Mouse (Mus musculus): ENCODE data around the gene Cep44. TPM values are rescaled to one million over a fixed set of nuclear protein-coding genes. Genes with fewer than 3 reads are reported as not detected.
A peak's percentile ranks its signal among the peaks of the same experiment; 100 is the strongest.

Gene Cep44
- polyA plus RNA-seq (2014; fragmentation: Nextera tagmentation; extraction: Ambion mirVana): 26.5 and 28.2 TPM in 2 replicates

GRCm38 (mm10) chr8:56550558-56551360 lies at the start of gene Cep44, which contains the start of gene Fbxo8:
Gene Cep44, minus strand, starts transcription at chr8:56551047.
Gene Fbxo8, plus strand, starts transcription at chr8:56551090.
- ATAC-seq (ENCODE audit: low FRiP score, low TSS enrichment) (peak; percentile 91), DNase-seq (peak; percentile 97)
- peaks cover 11% of the 10 kb centered on the region for H3K4me1 ChIP-seq (ENCODE audit: control insufficient read depth, insufficient read depth, low read length)
- H3K27me3 ChIP-seq (ENCODE audit: control insufficient read depth, insufficient read depth, low read length): no peaks in the 10 kb centered on the region
- peak within 1 kb of the TSS; percentile 57 for H3K4me2 ChIP-seq (ENCODE audit: low read length)
- H3K4me3 ChIP-seq (replicated peaks; ENCODE audit: low read depth, low read length): peak within 1 kb of the TSS; percentile 94
- H3K9ac ChIP-seq (replicated peaks; ENCODE audit: low read length): peak within 1 kb of the TSS; percentile 70
- peaks cover 5% of the 10 kb centered on the region; the same call in 1 of the 2 replicates for H3K36me3 ChIP-seq (ENCODE audit: control insufficient read depth, insufficient read depth, low read length)
- whole genome bisulfite sequencing: under 1% methylated on average over 53 of the region's 53 CpGs
- H3K27ac ChIP-seq (replicated peaks; ENCODE audit: low read depth, low read length): peak within 1 kb of the TSS; percentile 88
- no peaks in the 10 kb centered on the region for H3K9me3 ChIP-seq (ENCODE audit: control insufficient read depth, low read length)

DNA sequence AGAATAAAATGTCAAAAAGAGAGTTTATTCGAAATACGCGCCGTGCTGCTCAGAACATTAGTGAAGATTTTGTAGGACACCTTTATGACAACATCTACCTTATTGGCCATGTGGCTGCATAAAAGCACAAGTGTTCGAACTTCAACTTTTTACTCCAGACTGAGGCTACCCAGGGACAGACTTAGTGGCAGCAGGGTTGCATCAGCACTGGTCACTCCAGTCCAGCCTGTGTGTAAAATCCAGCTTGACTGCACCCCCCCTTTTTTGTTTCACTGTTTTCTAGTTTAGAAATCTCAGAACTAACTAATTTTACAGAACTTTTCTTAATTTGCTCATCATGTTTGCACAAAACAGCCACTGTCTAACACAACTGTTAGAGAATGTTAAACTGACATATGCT lies 40.7 kb upstream of the Cep44 start:
- no peaks in the 10 kb centered on the region for H3K9me3 ChIP-seq (ENCODE audit: control insufficient read depth, low read length)
- no peaks in the 10 kb centered on the region for H3K4me1 ChIP-seq (ENCODE audit: control insufficient read depth, insufficient read depth, low read length)
- no peaks in the 10 kb centered on the region for H3K27me3 ChIP-seq (ENCODE audit: control insufficient read depth, insufficient read depth, low read length)
- no peak overlapping the region for H3K9ac ChIP-seq (replicated peaks; ENCODE audit: low read length)
- H3K27ac ChIP-seq (replicated peaks; ENCODE audit: low read depth, low read length): no peak overlapping the region
- ATAC-seq (ENCODE audit: low FRiP score, low TSS enrichment): no peak
- H3K4me2 ChIP-seq (ENCODE audit: low read length): no peak overlapping the region
- no peak overlapping the region for H3K4me3 ChIP-seq (replicated peaks; ENCODE audit: low read depth, low read length)
- 97% methylated on average over 5 of the region's 5 CpGs for WGBS
- peaks cover 14% of the 10 kb centered on the region for H3K36me3 ChIP-seq (ENCODE audit: control insufficient read depth, insufficient read depth, low read length)
- DNase-seq: no peak

DNA sequence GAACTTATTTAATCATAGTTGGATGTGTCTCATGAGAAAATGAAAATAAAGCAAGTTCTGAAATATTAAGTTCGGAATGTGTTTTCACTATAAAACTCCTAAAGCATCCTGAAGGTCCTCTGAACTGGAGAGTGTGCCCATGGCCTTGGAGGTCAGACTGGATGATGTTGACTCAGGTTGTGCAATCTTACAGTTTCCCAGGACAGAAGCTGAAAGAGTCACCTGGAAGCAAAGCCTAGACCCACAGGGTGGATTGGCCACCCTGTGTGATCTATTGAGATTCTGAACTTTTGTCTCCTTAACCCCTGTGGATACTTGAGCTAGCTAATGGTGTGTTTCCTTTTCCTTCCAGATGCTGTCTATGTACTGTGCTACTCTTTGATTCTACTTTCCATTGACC lies 40.2 kb upstream of the Cep44 start:
- peaks cover 14% of the 10 kb centered on the region for H3K36me3 ChIP-seq (ENCODE audit: control insufficient read depth, insufficient read depth, low read length)
- DNase-seq (no peak), ATAC-seq (ENCODE audit: low FRiP score, low TSS enrichment) (no peak)
- no peaks in the 10 kb centered on the region for H3K4me1 ChIP-seq (ENCODE audit: control insufficient read depth, insufficient read depth, low read length)
- H3K27me3 ChIP-seq (ENCODE audit: control insufficient read depth, insufficient read depth, low read length): no peaks in the 10 kb centered on the region
- no peak overlapping the region for H3K27ac ChIP-seq (replicated peaks; ENCODE audit: low read depth, low read length)
- H3K4me2 ChIP-seq (ENCODE audit: low read length): no peak overlapping the region
- 97% methylated on average over 1 of the region's 1 CpGs for WGBS
- no peak overlapping the region for H3K4me3 ChIP-seq (replicated peaks; ENCODE audit: low read depth, low read length)
- no peaks in the 10 kb centered on the region for H3K9me3 ChIP-seq (ENCODE audit: control insufficient read depth, low read length)
- no peak overlapping the region for H3K9ac ChIP-seq (replicated peaks; ENCODE audit: low read length)

GRCm38 (mm10) chr8:56589004-56589403 lies 38.2 kb upstream of the Cep44 start:
- Histone ChIP-seq H3K36me3 (ENCODE audit: control insufficient read depth, insufficient read depth, low read length) (peaks cover 14% of the 10 kb centered on the region), H3K4me2 (ENCODE audit: low read length) (no peak overlapping the region), H3K4me3 (replicated peaks; ENCODE audit: low read depth, low read length) (no peak overlapping the region), H3K9ac (replicated peaks; ENCODE audit: low read length) (no peak overlapping the region), H3K27me3 (ENCODE audit: control insufficient read depth, insufficient read depth, low read length) (no peaks in the 10 kb centered on the region), H3K9me3 (ENCODE audit: control insufficient read depth, low read length) (no peaks in the 10 kb centered on the region), H3K27ac (replicated peaks; ENCODE audit: low read depth, low read length) (no peak overlapping the region), H3K4me1 (ENCODE audit: control insufficient read depth, insufficient read depth, low read length) (no peaks in the 10 kb centered on the region)
- DNase-seq: no peak
- 88% methylated on average over 2 of the region's 2 CpGs for WGBS
- ATAC-seq (ENCODE audit: low FRiP score, low TSS enrichment): no peak

DNA sequence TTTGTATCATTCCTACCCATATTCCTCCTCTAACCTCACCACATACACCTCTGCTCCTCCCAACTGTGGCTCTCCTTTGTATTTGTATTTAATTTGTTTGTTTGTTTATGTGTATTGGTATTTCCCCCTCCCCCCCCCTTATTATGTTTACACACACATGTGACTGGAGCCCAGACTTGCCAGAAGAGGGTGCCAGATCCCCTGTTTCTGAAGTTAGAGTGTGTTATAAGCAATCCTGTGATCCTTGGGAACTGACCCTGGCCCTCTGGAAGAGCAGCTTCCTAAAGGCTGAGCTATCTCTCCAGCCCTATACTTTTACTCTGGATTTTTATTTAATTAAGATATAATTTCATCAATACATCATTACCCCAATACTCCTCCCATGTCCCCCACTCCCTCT lies 32.0 kb upstream of the Cep44 start:
- Histone ChIP-seq H3K36me3 (ENCODE audit: control insufficient read depth, insufficient read depth, low read length) (no peaks in the 10 kb centered on the region), H3K4me1 (ENCODE audit: control insufficient read depth, insufficient read depth, low read length) (no peaks in the 10 kb centered on the region), H3K4me3 (replicated peaks; ENCODE audit: low read depth, low read length) (no peak overlapping the region), H3K27ac (replicated peaks; ENCODE audit: low read depth, low read length) (no peak overlapping the region), H3K9ac (replicated peaks; ENCODE audit: low read length) (no peak overlapping the region), H3K9me3 (ENCODE audit: control insufficient read depth, low read length) (no peaks in the 10 kb centered on the region), H3K27me3 (ENCODE audit: control insufficient read depth, insufficient read depth, low read length) (no peaks in the 10 kb centered on the region), H3K4me2 (ENCODE audit: low read length) (no peak overlapping the region)
- no peak for ATAC-seq (ENCODE audit: low FRiP score, low TSS enrichment)
- no peak for DNase-seq

- H3K27ac ChIP-seq (replicated peaks; ENCODE audit: low read depth, low read length): no peak overlapping the region
- H3K4me1 ChIP-seq (ENCODE audit: control insufficient read depth, insufficient read depth, low read length): no peaks in the 10 kb centered on the region
- H3K9me3 ChIP-seq (ENCODE audit: control insufficient read depth, low read length): no peaks in the 10 kb centered on the region
- 93% methylated on average over 4 of the region's 4 CpGs for WGBS
- no peak for DNase-seq
- no peak overlapping the region for H3K4me2 ChIP-seq (ENCODE audit: low read length)
- H3K9ac ChIP-seq (replicated peaks; ENCODE audit: low read length): no peak overlapping the region
- no peak for ATAC-seq (ENCODE audit: low FRiP score, low TSS enrichment)
- no peaks in the 10 kb centered on the region for H3K36me3 ChIP-seq (ENCODE audit: control insufficient read depth, insufficient read depth, low read length)
- no peak overlapping the region for H3K4me3 ChIP-seq (replicated peaks; ENCODE audit: low read depth, low read length)
- H3K27me3 ChIP-seq (ENCODE audit: control insufficient read depth, insufficient read depth, low read length): no peaks in the 10 kb centered on the region
Measured at GRCm38 (mm10) chr8:56580918-56581317, 30.1 kb upstream of the Cep44 start.

DNA sequence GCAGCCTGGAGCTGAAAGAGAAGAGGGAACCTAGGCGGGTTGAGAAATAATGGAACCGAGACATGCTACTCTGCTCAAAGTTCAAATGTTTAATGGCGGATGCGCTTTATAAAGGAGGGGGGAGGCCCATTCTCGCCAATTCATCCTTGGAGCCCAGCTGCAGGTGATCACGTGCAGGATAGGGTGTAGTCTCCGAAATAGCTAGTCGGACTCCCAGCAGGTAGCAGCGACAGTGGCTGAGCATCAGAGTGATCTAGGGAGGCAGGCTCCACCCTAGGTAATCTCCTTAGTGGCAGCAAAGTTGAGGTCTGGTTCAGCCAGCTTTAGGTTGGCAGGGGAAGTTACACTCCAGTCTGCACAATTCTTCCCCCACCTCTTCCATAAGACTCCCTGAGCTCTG lies 16.0 kb upstream of the Cep44 start:
- Histone ChIP-seq H3K27ac (replicated peaks; ENCODE audit: low read depth, low read length) (no peak overlapping the region), H3K4me1 (ENCODE audit: control insufficient read depth, insufficient read depth, low read length) (no peaks in the 10 kb centered on the region), H3K9ac (replicated peaks; ENCODE audit: low read length) (no peak overlapping the region), H3K36me3 (ENCODE audit: control insufficient read depth, insufficient read depth, low read length) (peaks cover 8% of the 10 kb centered on the region; the same call in 1 of the 2 replicates), H3K27me3 (ENCODE audit: control insufficient read depth, insufficient read depth, low read length) (no peaks in the 10 kb centered on the region), H3K9me3 (ENCODE audit: control insufficient read depth, low read length) (no peaks in the 10 kb centered on the region), H3K4me2 (ENCODE audit: low read length) (no peak overlapping the region), H3K4me3 (replicated peaks; ENCODE audit: low read depth, low read length) (no peak overlapping the region)
- DNase-seq (no peak), ATAC-seq (ENCODE audit: low FRiP score, low TSS enrichment) (no peak)
- WGBS: 91% methylated on average over 9 of the region's 9 CpGs

DNA sequence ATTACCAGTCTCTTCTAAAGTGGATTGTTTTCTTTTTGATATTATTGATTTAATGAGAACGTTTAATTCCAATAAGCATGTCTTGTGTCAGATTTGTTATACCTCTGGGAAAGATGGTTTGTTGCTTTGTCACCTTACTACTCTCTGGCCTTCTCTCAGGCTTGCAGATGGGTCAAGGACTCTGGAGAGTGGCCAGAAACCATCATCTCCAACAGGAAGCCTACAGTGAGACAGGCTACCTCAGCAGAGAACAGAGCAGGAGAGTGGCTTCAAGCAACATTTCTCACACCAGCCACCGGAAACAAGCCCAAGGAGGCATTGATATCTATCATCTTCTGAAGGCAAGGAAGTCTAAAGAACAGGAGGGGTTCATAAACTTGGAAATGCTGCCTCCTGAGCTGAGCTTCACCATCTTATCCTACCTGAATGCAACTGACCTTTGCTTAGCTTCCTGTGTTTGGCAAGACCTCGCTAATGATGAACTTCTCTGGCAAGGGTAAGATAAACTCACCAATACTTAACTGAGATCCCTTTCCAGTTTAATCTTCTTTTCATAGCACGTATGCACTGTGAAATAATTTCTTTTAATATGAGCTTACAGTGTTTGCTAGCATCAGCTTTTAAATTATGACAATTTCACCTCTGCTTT lies 13.7 kb upstream of the Cep44 start:
- Histone ChIP-seq H3K36me3 (ENCODE audit: control insufficient read depth, insufficient read depth, low read length) (peaks cover 8% of the 10 kb centered on the region; the same call in 1 of the 2 replicates), H3K9ac (replicated peaks; ENCODE audit: low read length) (no peak overlapping the region), H3K4me3 (replicated peaks; ENCODE audit: low read depth, low read length) (no peak overlapping the region), H3K9me3 (ENCODE audit: control insufficient read depth, low read length) (no peaks in the 10 kb centered on the region), H3K27ac (replicated peaks; ENCODE audit: low read depth, low read length) (no peak overlapping the region), H3K4me2 (ENCODE audit: low read length) (no peak overlapping the region), H3K4me1 (ENCODE audit: control insufficient read depth, insufficient read depth, low read length) (no peaks in the 10 kb centered on the region), H3K27me3 (ENCODE audit: control insufficient read depth, insufficient read depth, low read length) (no peaks in the 10 kb centered on the region)
- ATAC-seq (ENCODE audit: low FRiP score, low TSS enrichment) (no peak), DNase-seq (no peak)
- WGBS: 88% methylated on average over 4 of the region's 4 CpGs

All from midbrain, embryonic 14.5 days (tissue).